Mouse (Mus musculus) stomach, postnatal 0 days (tissue): ENCODE data around the gene Ell. TPM values are rescaled to one million over a fixed set of nuclear protein-coding genes. Genes with fewer than 3 reads are reported as not detected.

Experiments
- ATAC-seq: fragments of 200-750 bp; cut with Nextera tagmentation; 2 replicates; pipeline ENCODE4 v1.8.0; 2017; ENCODE audit not compliant: low FRiP score, low TSS enrichment
- DNase-seq: peaks from one replicate; pipeline ENCODE4 v3.0.0-alpha.2; 2016; ENCODE audit warnings: low spot score
- H3K27ac ChIP-seq: fragments of 300-500 bp; sonication (generic); replicated peaks from 2 replicates; pipeline ENCODE4 v1.5.1; 2014; ENCODE audit warnings: mild to moderate bottlenecking, control low read depth
- H3K27me3 ChIP-seq: fragments of 300-500 bp; sonication (generic); 2 replicates; pipeline ENCODE4 v1.6.1; 2014; ENCODE audit warnings: low read length; ENCODE audit not compliant: control insufficient read depth, insufficient read depth
- H3K36me3 ChIP-seq: fragments of 300-500 bp; sonication (generic); 2 replicates; pipeline ENCODE4 v1.6.1; 2014; ENCODE audit warnings: low read length, mixed read lengths; ENCODE audit not compliant: control insufficient read depth, insufficient read depth
- H3K4me1 ChIP-seq: fragments of 300-500 bp; sonication (generic); replicated peaks from 2 replicates; pipeline ENCODE4 v1.6.1; 2014; ENCODE audit warnings: antibody characterized with exemption; ENCODE audit not compliant: control insufficient read depth, insufficient read depth
- H3K4me2 ChIP-seq: fragments of 300-500 bp; sonication (generic); replicated peaks from 2 replicates; pipeline ENCODE4 v1.6.1; 2014; ENCODE audit warnings: low read depth, mild to moderate bottlenecking, control low read depth, moderate library complexity
- H3K4me3 ChIP-seq: fragments of 300-500 bp; sonication (generic); 2 replicates; pipeline ENCODE4 v1.5.1; 2014; ENCODE audit warnings: low read depth, low read length, control low read depth
- H3K9ac ChIP-seq: fragments of 300-500 bp; sonication (generic); 2 replicates; pipeline ENCODE4 v1.6.1; 2014; ENCODE audit warnings: mild to moderate bottlenecking, low read length, control low read depth, mixed read lengths
- H3K9me3 ChIP-seq: fragments of 300-500 bp; sonication (generic); 2 replicates; pipeline ENCODE4 v1.6.1; 2016; ENCODE audit warnings: low read length; ENCODE audit not compliant: control insufficient read depth
- CTCF ChIP-seq: IDR thresholded peaks from 2 replicates; pipeline ENCODE4 v1.5.1; 2016; ENCODE audit warnings: antibody characterized with exemption, low read depth, mild to moderate bottlenecking, moderate library complexity
- EP300 ChIP-seq: optimal IDR thresholded peaks from 2 replicates; pipeline ENCODE3; 2016; ENCODE audit warnings: antibody characterized with exemption
- WGBS: fragments of 180-500 bp; shearing (Covaris S2); extraction: QIAGEN DNeasy Blood & Tissue Kit; methylation state at CpG from one replicate; pipeline ENCODE4 v1.1.7; 2014; 5-methylcytosine and 5-hydroxymethylcytosine counted together
- polyA plus RNA-seq: library from polyadenylated mRNA; unstranded; fragments of >200 nt; fragmentation: Nextera tagmentation; extraction: Ambion mirVana; gene quantifications from 2 replicates; pipeline ENCODE4 v1.2.1, GENCODE M21; 2015

The Ell gene
- polyA plus RNA-seq, 1 experiment from 2014 or later = 11.1 TPM

DNA sequence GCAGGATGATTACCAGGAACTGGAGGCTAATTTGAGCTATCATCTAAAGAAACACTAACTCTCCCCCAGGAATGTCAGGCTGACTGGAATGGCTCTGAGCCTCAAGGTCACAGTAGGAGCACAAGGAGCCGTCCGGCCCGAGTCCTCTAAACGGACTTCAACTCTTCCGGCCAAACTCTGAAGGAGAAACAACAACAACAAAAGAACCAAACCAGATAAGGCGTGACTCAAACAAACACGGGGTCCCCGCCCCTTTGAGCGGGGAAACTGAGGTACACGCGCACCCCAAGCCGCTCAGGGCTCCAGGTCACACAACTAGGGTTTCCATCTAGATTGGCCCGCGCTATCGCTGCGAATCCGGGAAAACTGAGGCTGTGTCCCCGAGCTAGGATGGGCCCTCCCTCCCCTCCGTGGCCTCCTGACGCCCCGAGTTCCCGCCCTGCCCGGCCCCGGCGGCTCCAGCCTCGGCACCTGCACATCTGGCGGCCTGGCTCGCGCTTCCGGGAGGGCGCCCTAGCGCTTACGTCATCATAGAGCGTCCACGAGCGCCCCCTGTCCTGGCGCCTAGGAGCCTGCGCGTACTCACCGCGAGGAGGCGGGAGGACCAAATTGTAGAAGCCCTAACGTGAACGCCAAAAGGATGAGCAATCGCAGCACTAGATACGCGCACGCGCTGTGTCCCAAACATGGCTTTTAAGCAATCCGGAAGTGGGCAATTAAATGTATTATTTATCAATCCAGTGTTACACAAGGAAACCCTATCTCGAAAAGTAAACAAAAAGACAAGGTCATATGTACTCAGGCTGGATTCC lies 16.5 kb upstream of the Ell start:
- H3K4me3 ChIP-seq = peak overlapping the region; percentile 77
- peak overlapping the region; percentile 85 for H3K4me2 ChIP-seq
- peak overlapping the region; percentile 92 for H3K27ac ChIP-seq
- H3K27me3 ChIP-seq = no peaks in the 10 kb centered on the region
- under 1% methylated on average over 50 of the region's 51 CpGs for WGBS
- H3K4me1 ChIP-seq = no peaks in the 10 kb centered on the region; the same call in 1 of the 2 replicates
- no peaks in the 10 kb centered on the region for H3K9me3 ChIP-seq
- H3K36me3 ChIP-seq = no peaks in the 10 kb centered on the region
- DNase-seq (peak; percentile 95), ATAC-seq (peak; percentile 90)
- peak; percentile 86 for TF ChIP-seq EP300
- TF ChIP-seq CTCF = peak; percentile 85
- peak overlapping the region; percentile 81 for H3K9ac ChIP-seq

DNA sequence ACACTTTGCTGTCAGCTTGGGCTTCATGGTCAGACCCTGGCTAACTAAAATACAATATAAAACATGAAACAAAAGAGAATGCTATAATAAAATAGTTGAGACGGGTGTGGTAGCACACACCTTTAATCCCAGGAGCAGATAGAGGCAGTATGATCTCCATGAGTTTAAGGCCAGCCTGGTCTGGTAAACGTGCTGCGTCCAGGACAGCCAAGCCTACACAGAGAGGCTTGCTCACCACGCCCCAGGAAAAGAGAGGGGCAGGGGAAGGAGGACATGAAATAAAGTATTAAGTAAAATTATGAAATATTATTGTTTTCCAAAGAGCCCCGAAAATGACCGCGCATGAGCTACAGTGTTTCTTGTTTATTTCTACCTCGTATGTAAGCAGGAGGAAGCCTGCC lies 12.1 kb upstream of the Ell start:
- 0 out of 2 replicates have a peak, but pooled peaks have one; percentile 24 for ATAC-seq
- H3K4me1 ChIP-seq = peaks cover 5% of the 10 kb centered on the region
- DNase-seq = no peak
- H3K27ac ChIP-seq = peak overlapping the region; percentile 92
- H3K9ac ChIP-seq = peak overlapping the region; percentile 91
- TF ChIP-seq EP300 (no peak), CTCF (no peak)
- H3K27me3 ChIP-seq = no peaks in the 10 kb centered on the region
- no peaks in the 10 kb centered on the region for H3K9me3 ChIP-seq
- under 1% methylated on average over 8 of the region's 8 CpGs for WGBS
- peak overlapping the region; percentile 76 for H3K4me2 ChIP-seq
- H3K36me3 ChIP-seq = peaks cover 9% of the 10 kb centered on the region
- H3K4me3 ChIP-seq = peak overlapping the region; percentile 86

DNA sequence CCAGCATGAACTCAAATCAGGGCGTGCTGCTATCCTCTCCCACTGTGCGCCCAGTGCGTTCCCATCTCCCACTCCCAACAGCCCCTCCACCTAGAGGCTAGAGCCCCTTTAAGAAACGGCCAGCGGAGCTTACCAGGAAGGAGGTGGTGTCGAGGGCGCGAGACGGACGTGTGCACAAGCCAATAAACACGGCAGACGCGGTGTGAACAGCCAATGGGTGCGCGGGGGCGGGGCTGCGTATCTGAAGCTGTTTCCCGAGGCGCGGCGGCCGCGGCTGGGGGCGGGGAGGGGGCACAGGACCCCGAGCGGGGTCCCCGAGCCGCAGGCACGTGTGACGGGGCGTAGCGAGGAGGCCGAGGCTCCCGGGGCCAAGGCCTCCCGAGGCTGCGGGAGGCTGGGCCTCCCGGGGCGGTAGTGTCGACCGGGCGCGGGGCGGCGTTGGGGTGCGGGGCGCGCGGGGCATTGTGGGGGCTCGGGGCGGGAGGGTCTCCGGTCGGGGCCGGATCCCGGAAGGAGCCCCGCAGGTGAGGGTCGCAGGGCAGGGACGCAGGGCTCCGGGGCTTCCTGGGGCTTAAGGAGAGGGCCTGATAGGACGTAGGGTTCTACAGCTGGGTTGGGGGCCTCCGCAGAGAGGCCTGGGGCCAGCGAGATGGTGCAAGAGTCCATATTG lies 11.6 kb upstream of the Ell start, which contains the start of the genes Fkbp8 and Kxd1:
Gene Fkbp8 (plus strand): TSS at position 213 of the 670 bp plus-strand sequence.
Gene Kxd1 (minus strand): TSS at position 445 of the 670 bp plus-strand sequence.
- peak; percentile 83 for ATAC-seq
- Histone ChIP-seq H3K27me3 (no peaks in the 10 kb centered on the region), H3K4me2 (peak within 1 kb of the TSS; percentile 76), H3K36me3 (peaks cover 12% of the 10 kb centered on the region), H3K4me1 (peaks cover 5% of the 10 kb centered on the region), H3K4me3 (peak within 1 kb of the TSS; percentile 86), H3K9ac (peak within 1 kb of the TSS; percentile 91), H3K9me3 (no peaks in the 10 kb centered on the region), H3K27ac (peak within 1 kb of the TSS; percentile 92)
- peak; percentile 96 for DNase-seq
- under 1% methylated on average over 35 of the region's 61 CpGs for WGBS
- peak; percentile 39 for TF ChIP-seq CTCF
- no peak for TF ChIP-seq EP300

DNA sequence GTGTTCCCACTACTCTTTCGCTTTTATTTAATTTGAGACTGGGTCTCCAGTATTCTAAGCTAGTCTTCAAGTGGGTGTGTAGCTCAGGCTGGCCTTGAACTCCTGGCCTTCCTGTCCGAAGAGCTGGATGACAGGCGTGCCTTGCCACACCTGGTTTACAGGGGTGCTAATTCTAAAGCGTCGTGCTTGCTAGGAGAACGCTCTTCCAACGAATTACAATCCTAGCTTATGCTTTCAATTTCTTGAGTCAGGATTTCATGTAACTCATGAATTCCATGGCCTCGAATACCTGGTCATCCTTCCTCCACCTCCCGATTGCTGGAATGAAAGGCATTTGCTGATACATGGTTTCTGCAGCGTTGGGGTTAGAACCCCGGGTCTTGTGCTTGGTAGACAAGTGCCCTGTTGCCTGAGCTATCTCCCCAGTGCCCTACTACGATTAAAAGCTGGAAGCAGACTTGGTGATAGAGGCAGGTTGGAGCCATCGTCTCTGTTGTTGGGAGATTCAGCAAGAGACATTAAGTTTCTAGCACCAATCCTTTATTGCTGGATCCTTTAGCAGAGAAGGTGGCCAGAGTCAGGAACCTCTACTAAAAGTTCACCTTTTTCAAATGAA lies 11.0 kb upstream of the Ell start:
- TF ChIP-seq EP300 (no peak), CTCF (no peak)

DNA sequence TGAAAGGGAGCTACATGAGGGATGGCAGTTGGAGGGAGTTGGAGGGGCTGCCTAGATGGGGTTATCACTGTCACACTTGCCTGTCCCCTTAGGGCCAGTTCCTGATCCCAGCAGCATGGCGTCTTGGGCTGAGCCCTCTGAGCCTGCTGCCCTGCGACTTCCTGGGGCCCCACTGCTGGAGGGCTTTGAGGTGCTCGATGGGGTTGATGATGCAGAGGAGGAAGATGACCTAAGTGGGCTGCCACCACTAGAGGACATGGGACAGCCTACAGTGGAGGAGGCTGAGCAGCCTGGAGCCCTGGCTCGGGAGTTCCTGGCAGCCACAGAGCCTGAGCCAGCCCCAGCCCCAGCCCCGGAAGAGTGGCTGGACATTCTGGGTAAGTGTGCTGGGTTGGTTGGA lies 10.0 kb upstream of the Ell start:
- Histone ChIP-seq H3K4me1 (peaks cover 5% of the 10 kb centered on the region), H3K9ac (no peak overlapping the region), H3K9me3 (no peaks in the 10 kb centered on the region), H3K27me3 (no peaks in the 10 kb centered on the region), H3K4me3 (no peak overlapping the region), H3K27ac (0 out of 2 replicates have a peak overlapping the region, but pooled peaks have one; percentile 9), H3K36me3 (peaks cover 19% of the 10 kb centered on the region), H3K4me2 (no peak overlapping the region)
- TF ChIP-seq CTCF = no peak
- no peak for TF ChIP-seq EP300
- ATAC-seq (no peak), DNase-seq (no peak)
- WGBS = 73% methylated on average over 5 of the region's 5 CpGs

More for the DNA sequence above, 11.0 kb upstream of the Ell start:
- H3K4me1 ChIP-seq = peaks cover 5% of the 10 kb centered on the region
- H3K27ac ChIP-seq = peak overlapping the region; percentile 92
- no peaks in the 10 kb centered on the region for H3K27me3 ChIP-seq
- DNase-seq (no peak), ATAC-seq (no peak)
- H3K9ac ChIP-seq = peak overlapping the region; percentile 91
- H3K36me3 ChIP-seq = peaks cover 15% of the 10 kb centered on the region
- WGBS = 23% methylated on average over 13 of the region's 13 CpGs
- H3K4me3 ChIP-seq = peak overlapping the region; percentile 86
- peak overlapping the region; percentile 76 for H3K4me2 ChIP-seq
- no peaks in the 10 kb centered on the region for H3K9me3 ChIP-seq
